Mouse (Mus musculus): ENCODE measurements at regions not wholly inside any gene's neighbourhood (a gene's known extent, or its start where the extent isn't known, plus 50 kb on each side); places are given as distances from the start of the nearest gene placed in this dataset.

GRCm38 (mm10) chr11:63391478-63391877 lies 262.7 kb downstream of the Pmp22 start:
- TF ChIP-seq CTCF (IDR thresholded peaks at IDR 0.05; ENCODE audit: insufficient read depth, low read depth, low read length) (no peak), POLR2A (IDR thresholded peaks at IDR 0.05; ENCODE audit: insufficient read depth, low read depth, low read length) (no peak)

Data from olfactory bulb, adult 2 months (tissue).